Mouse (Mus musculus) right cerebral cortex, adult 18-20 months (tissue): ENCODE measurements around the gene Slc38a3.

Experiments used
- DNase-seq: peaks from one replicate; pipeline ENCODE4 v3.0.0; 2022; ENCODE audit warnings: mixed read lengths

Slc38a3 gene

GRCm38 (mm10) chr9:107633661-107634405 lies 35.5 kb downstream of the Slc38a3 start:
- DNase-seq, result no peak

GRCm38 (mm10) chr9:107633091-107633660 lies 36.2 kb downstream of the Slc38a3 start:
- DNase-seq, result peak; percentile 86

GRCm38 (mm10) chr9:107632478-107632877 lies 36.9 kb downstream of the Slc38a3 start:
- no peak for DNase-seq

GRCm38 (mm10) chr9:107631861-107632260 lies 37.5 kb downstream of the Slc38a3 start:
- DNase-seq, result no peak

GRCm38 (mm10) chr9:107631311-107631826 lies 38.0 kb downstream of the Slc38a3 start:
- no peak for DNase-seq

- DNase-seq, result no peak
These were observed 38.8 kb downstream of the Slc38a3 start for GRCm38 (mm10) chr9:107630576-107630975.

- DNase-seq, result no peak
These were observed 39.4 kb downstream of the Slc38a3 start for GRCm38 (mm10) chr9:107629901-107630425.

GRCm38 (mm10) chr9:107629411-107629730 lies 40.0 kb downstream of the Slc38a3 start:
- DNase-seq, result no peak

GRCm38 (mm10) chr9:107628721-107629410 lies 40.5 kb downstream of the Slc38a3 start:
- DNase-seq, result no peak

- no peak for DNase-seq
These were observed 41.7 kb downstream of the Slc38a3 start for GRCm38 (mm10) chr9:107627387-107628255.

GRCm38 (mm10) chr9:107626844-107627277 lies 42.5 kb downstream of the Slc38a3 start:
- peak; percentile 77 for DNase-seq

GRCm38 (mm10) chr9:107626158-107626843 lies 43.0 kb downstream of the Slc38a3 start:
- no peak for DNase-seq

- no peak for DNase-seq
These were observed 43.8 kb downstream of the Slc38a3 start for GRCm38 (mm10) chr9:107625351-107626128.

- no peak for DNase-seq
These were observed 44.4 kb downstream of the Slc38a3 start for GRCm38 (mm10) chr9:107624951-107625350.

GRCm38 (mm10) chr9:107624539-107624938 lies 44.8 kb downstream of the Slc38a3 start:
- no peak for DNase-seq

GRCm38 (mm10) chr9:107620954-107621353 lies 48.4 kb downstream of the Slc38a3 start:
- DNase-seq, result no peak

GRCm38 (mm10) chr9:107619546-107619879 lies 49.8 kb downstream of the Slc38a3 start:
- DNase-seq, result no peak

GRCm38 (mm10) chr9:107618778-107619545 lies 50.4 kb downstream of the Slc38a3 start:
- DNase-seq, result no peak

- no peak for DNase-seq
These were observed 51.2 kb downstream of the Slc38a3 start for GRCm38 (mm10) chr9:107618098-107618497.

- no peak for DNase-seq
These were observed 51.9 kb downstream of the Slc38a3 start for GRCm38 (mm10) chr9:107617461-107617860.
